Mouse (Mus musculus) kidney, postnatal 0 days (tissue): ENCODE measurements around the gene Rasa4. TPM values are rescaled to one million over a fixed set of nuclear protein-coding genes. Genes with fewer than 3 reads are reported as not detected.
"Not testable (repeated sequence)": the region's sequence is repeated elsewhere in the genome, so short reads cannot be mapped to it uniquely, and the experiment has no call there.

Experiments used
- ATAC-seq: fragments of 200-750 bp; cut with Nextera tagmentation; replicated peaks from 2 replicates; pipeline ENCODE4 v1.8.0; 2017; ENCODE audit warnings: low read depth, moderate number of reproducible peaks, moderate TSS enrichment, moderate library complexity; ENCODE audit not compliant: low FRiP score
- DNase-seq: peaks from one replicate; pipeline ENCODE4 v3.0.0-alpha.2; 2016; ENCODE audit warnings: low spot score
- H3K27ac ChIP-seq: fragments of 300-500 bp; sonication (generic); 2 replicates; pipeline ENCODE4 v1.5.1; 2014; ENCODE audit warnings: mild to moderate bottlenecking
- H3K27me3 ChIP-seq: fragments of 300-500 bp; sonication (generic); 2 replicates; pipeline ENCODE4 v1.6.1; 2014; ENCODE audit warnings: low read length, mixed read lengths; ENCODE audit not compliant: insufficient read depth
- H3K36me3 ChIP-seq: fragments of 300-500 bp; sonication (generic); 2 replicates; pipeline ENCODE4 v1.6.1; 2014; ENCODE audit warnings: low read length, mixed read lengths; ENCODE audit not compliant: insufficient read depth
- H3K4me1 ChIP-seq: fragments of 300-500 bp; sonication (generic); replicated peaks from 2 replicates; pipeline ENCODE4 v1.6.1; 2014; ENCODE audit warnings: antibody characterized with exemption, low read length, mixed read lengths; ENCODE audit not compliant: insufficient read depth
- H3K4me2 ChIP-seq: fragments of 300-500 bp; sonication (generic); 2 replicates; pipeline ENCODE4 v1.6.1; 2014; ENCODE audit warnings: mild to moderate bottlenecking, low read length, moderate library complexity, mixed read lengths
- H3K4me3 ChIP-seq: fragments of 300-500 bp; sonication (generic); replicated peaks from 2 replicates; pipeline ENCODE4 v1.5.1; 2014; ENCODE audit warnings: low read depth, low read length
- H3K9ac ChIP-seq: fragments of 300-500 bp; sonication (generic); 2 replicates; pipeline ENCODE4 v1.6.1; 2014; ENCODE audit warnings: low read depth, low read length
- H3K9me3 ChIP-seq: fragments of 300-500 bp; sonication (generic); replicated peaks from 2 replicates; pipeline ENCODE4 v1.6.1; 2016; ENCODE audit warnings: low read length, inconsistent platforms, mixed read lengths
- CTCF ChIP-seq: IDR thresholded peaks from 2 replicates; pipeline ENCODE4 v1.5.1; 2016; ENCODE audit warnings: antibody characterized with exemption, low read depth, mild to moderate bottlenecking, moderate library complexity
- WGBS: fragments of 180-500 bp; shearing (Covaris S2); extraction: QIAGEN DNeasy Blood & Tissue Kit; methylation state at CpG from one replicate; pipeline ENCODE4 v1.1.7; 2014; 5-methylcytosine and 5-hydroxymethylcytosine counted together
- polyA plus RNA-seq: library from polyadenylated mRNA; unstranded; fragments of >200 nt; fragmentation: Nextera tagmentation; extraction: Ambion mirVana; gene quantifications from 2 replicates; pipeline ENCODE4 v1.2.1, GENCODE M21; 2015

Rasa4 gene
- polyA plus RNA-seq, 1 experiment from 2014 or later = 8.8 TPM

- no peaks in the 10 kb centered on the region for H3K27me3 ChIP-seq
- H3K4me1 ChIP-seq = peaks cover 6% of the 10 kb centered on the region; the same call in 1 of the 2 replicates
- ATAC-seq (peak; percentile 41; the same call in 1 of the 2 replicates), DNase-seq (peak; percentile 90)
- TF ChIP-seq CTCF = peak; percentile 99
- WGBS = 13% methylated on average over 12 of the region's 12 CpGs
- H3K9me3 ChIP-seq = no peaks in the 10 kb centered on the region
- no peak overlapping the region for H3K27ac ChIP-seq
- H3K4me3 ChIP-seq = no peak overlapping the region
- no peaks in the 10 kb centered on the region for H3K36me3 ChIP-seq
- no peak overlapping the region for H3K4me2 ChIP-seq
- no peak overlapping the region for H3K9ac ChIP-seq
Measured at GRCm38 (mm10) chr5:136061567-136061966, 22.1 kb upstream of the Rasa4 start.

GRCm38 (mm10) chr5:136063920-136064319 lies 19.8 kb upstream of the Rasa4 start:
- no peaks in the 10 kb centered on the region for H3K27me3 ChIP-seq
- no peak for TF ChIP-seq CTCF
- H3K4me3 ChIP-seq = no peak overlapping the region
- no peak for DNase-seq
- no peak overlapping the region for H3K27ac ChIP-seq
- H3K4me2 ChIP-seq = no peak overlapping the region
- H3K9me3 ChIP-seq = no peaks in the 10 kb centered on the region
- no peak overlapping the region for H3K9ac ChIP-seq
- no peak for ATAC-seq
- WGBS = 89% methylated on average over 10 of the region's 10 CpGs
- H3K36me3 ChIP-seq = no peaks in the 10 kb centered on the region
- H3K4me1 ChIP-seq = no peaks in the 10 kb centered on the region

GRCm38 (mm10) chr5:136066404-136067148 lies 17.1 kb upstream of the Rasa4 start:
- not testable (repeated sequence) for DNase-seq, H3K27ac ChIP-seq, H3K4me3 ChIP-seq, H3K9ac ChIP-seq, H3K36me3 ChIP-seq, H3K27me3 ChIP-seq, H3K4me2 ChIP-seq, H3K4me1 ChIP-seq, H3K9me3 ChIP-seq
- WGBS = 60% methylated on average over 11 of the region's 11 CpGs
- peak; percentile 37; the same call in 1 of the 2 replicates for ATAC-seq

- no peak overlapping the region for H3K27ac ChIP-seq
- ATAC-seq (no peak), DNase-seq (no peak)
- no peak overlapping the region for H3K4me2 ChIP-seq
- H3K9me3 ChIP-seq = no peaks in the 10 kb centered on the region
- no peak overlapping the region for H3K4me3 ChIP-seq
- H3K36me3 ChIP-seq = no peaks in the 10 kb centered on the region
- no peaks in the 10 kb centered on the region for H3K27me3 ChIP-seq
- WGBS = 71% methylated on average over 2 of the region's 2 CpGs
- no peak overlapping the region for H3K9ac ChIP-seq
- H3K4me1 ChIP-seq = no peaks in the 10 kb centered on the region
- no peak for TF ChIP-seq CTCF
Measured at GRCm38 (mm10) chr5:136069411-136069810, 14.3 kb upstream of the Rasa4 start.

- TF ChIP-seq CTCF = no peak
- DNase-seq (no peak), ATAC-seq (no peak)
- Histone ChIP-seq H3K27ac (no peak overlapping the region), H3K9ac (no peak overlapping the region), H3K4me1 (no peaks in the 10 kb centered on the region; the same call in none of the 2 replicates), H3K4me2 (no peak overlapping the region), H3K36me3 (no peaks in the 10 kb centered on the region), H3K4me3 (no peak overlapping the region), H3K9me3 (no peaks in the 10 kb centered on the region), H3K27me3 (no peaks in the 10 kb centered on the region)
- WGBS = 34% methylated on average over 6 of the region's 6 CpGs
Measured at GRCm38 (mm10) chr5:136073051-136073450, 10.7 kb upstream of the Rasa4 start.

GRCm38 (mm10) chr5:136073526-136073925 lies 10.2 kb upstream of the Rasa4 start:
- DNase-seq (no peak), ATAC-seq (no peak)
- TF ChIP-seq CTCF = no peak
- Histone ChIP-seq H3K9ac (no peak overlapping the region), H3K27me3 (no peaks in the 10 kb centered on the region), H3K36me3 (no peaks in the 10 kb centered on the region), H3K4me1 (no peaks in the 10 kb centered on the region; the same call in none of the 2 replicates), H3K4me2 (no peak overlapping the region), H3K27ac (no peak overlapping the region), H3K9me3 (no peaks in the 10 kb centered on the region), H3K4me3 (no peak overlapping the region)
- 78% methylated on average over 11 of the region's 11 CpGs for WGBS
